Mouse (Mus musculus): Measurements from ENCODE around the gene Psmd13. TPM values are rescaled to one million over a fixed set of nuclear protein-coding genes. Genes with fewer than 3 reads are reported as not detected.
A peak's percentile ranks its signal among the peaks of the same experiment; 100 is the strongest.

The Psmd13 gene
- polyA plus RNA-seq, 1 experiment from 2014 or later: 187 TPM

DNA sequence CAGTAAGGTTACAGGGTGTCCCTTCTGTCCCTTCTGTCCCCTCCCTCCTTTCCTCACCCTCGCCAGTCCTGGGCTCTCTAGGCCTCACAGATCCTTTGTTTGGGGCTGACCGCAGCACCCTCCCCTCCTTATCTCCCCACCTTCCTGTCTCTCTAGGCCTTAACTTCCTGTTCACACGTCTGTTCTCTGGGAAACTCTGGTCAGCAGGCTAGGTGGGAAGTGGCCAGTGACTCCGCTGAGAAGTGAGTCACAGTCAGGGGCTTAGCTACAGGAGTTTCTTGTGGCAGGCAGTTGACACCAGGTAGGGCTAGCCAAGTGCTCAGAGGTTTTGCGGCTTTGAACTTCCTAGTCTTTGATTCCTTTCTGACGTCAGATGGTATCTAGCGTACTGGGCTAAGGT, 65.2 kb downstream of the Psmd13 start:
- WGBS: 31% methylated on average over 7 of the region's 7 CpGs
- Histone ChIP-seq H3K27me3 (replicated peaks) (no peaks in the 10 kb centered on the region), H3K36me3 (peaks cover 35% of the 10 kb centered on the region), H3K9ac (no peak overlapping the region), H3K27ac (ENCODE audit: poor library complexity, severe bottlenecking) (peak overlapping the region; percentile 43), H3K9me3 (replicated peaks) (no peaks in the 10 kb centered on the region), H3K4me3 (no peak overlapping the region), H3K4me1 (replicated peaks) (peaks cover 49% of the 10 kb centered on the region), H3K4me2 (no peak overlapping the region)
- ATAC-seq (ENCODE audit: insufficient number of reproducible peaks, low FRiP score): peak; percentile 60

- no peak overlapping the region for H3K9ac ChIP-seq
- no peak overlapping the region for H3K4me2 ChIP-seq
- no peak overlapping the region for H3K4me3 ChIP-seq
- H3K36me3 ChIP-seq: peaks cover 38% of the 10 kb centered on the region
- peak overlapping the region; percentile 49; the same call in 1 of the 2 replicates for H3K27ac ChIP-seq (ENCODE audit: poor library complexity, severe bottlenecking)
- 32% methylated on average over 8 of the region's 8 CpGs for WGBS
- no peaks in the 10 kb centered on the region for H3K27me3 ChIP-seq (replicated peaks)
- ATAC-seq (ENCODE audit: insufficient number of reproducible peaks, low FRiP score): no peak
- peaks cover 51% of the 10 kb centered on the region for H3K4me1 ChIP-seq (replicated peaks)
- no peaks in the 10 kb centered on the region for H3K9me3 ChIP-seq (replicated peaks)
Observed at GRCm38 (mm10) chr7:140948161-140948560, 66.4 kb downstream of the Psmd13 start.

Other genes with a start within 250 kb of the Psmd13 start
- gene Olfr53, start 235.5 kb upstream of the Psmd13 start, polyA plus RNA-seq (2016; fragmentation: Nextera tagmentation; extraction: Ambion mirVana): not detected in 2 replicates
- not detected in 2 replicates for gene Olfr539, start 222.0 kb upstream of the Psmd13 start, polyA plus RNA-seq (2016; fragmentation: Nextera tagmentation; extraction: Ambion mirVana)
- not detected in 2 replicates for gene Olfr45, start 200.0 kb upstream of the Psmd13 start, polyA plus RNA-seq (2016; fragmentation: Nextera tagmentation; extraction: Ambion mirVana)
- not detected in 2 replicates for gene Olfr541, start 184.7 kb upstream of the Psmd13 start, polyA plus RNA-seq (2016; fragmentation: Nextera tagmentation; extraction: Ambion mirVana)
- gene Cyp2e1, start 118.2 kb upstream of the Psmd13 start, polyA plus RNA-seq (2016; fragmentation: Nextera tagmentation; extraction: Ambion mirVana): not detected in 2 replicates
- 0.13 and 0.31 TPM in 2 replicates for gene Syce1, start 94.1 kb upstream of the Psmd13 start, polyA plus RNA-seq (2016; fragmentation: Nextera tagmentation; extraction: Ambion mirVana)
- gene Zfp941, start 59.8 kb upstream of the Psmd13 start, polyA plus RNA-seq (2016; fragmentation: Nextera tagmentation; extraction: Ambion mirVana): 0.95 and 0.96 TPM in 2 replicates
- gene Urah, start 47.0 kb upstream of the Psmd13 start, polyA plus RNA-seq (2016; fragmentation: Nextera tagmentation; extraction: Ambion mirVana): 0.55 TPM in 1 of 2 replicates, not detected in the other
- not detected in 2 replicates for gene Scgb1c1, start 36.4 kb upstream of the Psmd13 start, polyA plus RNA-seq (2016; fragmentation: Nextera tagmentation; extraction: Ambion mirVana)
- gene Odf3, start 34.2 kb upstream of the Psmd13 start, polyA plus RNA-seq (2016; fragmentation: Nextera tagmentation; extraction: Ambion mirVana): not detected in 2 replicates
- gene Gm45785, start 25.6 kb upstream of the Psmd13 start, polyA plus RNA-seq (2016; fragmentation: Nextera tagmentation; extraction: Ambion mirVana): not detected in 2 replicates
- 42.7 and 48.0 TPM in 2 replicates for gene Ric8a, start 25.0 kb upstream of the Psmd13 start, polyA plus RNA-seq (2016; fragmentation: Nextera tagmentation; extraction: Ambion mirVana)
- 27.7 and 29.3 TPM in 2 replicates for gene Bet1l, start 24.4 kb upstream of the Psmd13 start, polyA plus RNA-seq (2016; fragmentation: Nextera tagmentation; extraction: Ambion mirVana)
- 40.9 and 41.6 TPM in 2 replicates for gene Sirt3, start 341 bp downstream of the Psmd13 start, polyA plus RNA-seq (2016; fragmentation: Nextera tagmentation; extraction: Ambion mirVana)
- 93.0 and 102 TPM in 2 replicates for gene Cox8b, start 18.5 kb downstream of the Psmd13 start, polyA plus RNA-seq (2016; fragmentation: Nextera tagmentation; extraction: Ambion mirVana)
- 0.23 TPM in 1 of 2 replicates, not detected in the other for gene Nlrp6, start 38.9 kb downstream of the Psmd13 start, polyA plus RNA-seq (2016; fragmentation: Nextera tagmentation; extraction: Ambion mirVana)
- 13.7 and 13.9 TPM in 2 replicates for gene Pgghg, start 59.4 kb downstream of the Psmd13 start, polyA plus RNA-seq (2016; fragmentation: Nextera tagmentation; extraction: Ambion mirVana)
- gene Ifitm5, start 68.3 kb downstream of the Psmd13 start, polyA plus RNA-seq (2016; fragmentation: Nextera tagmentation; extraction: Ambion mirVana): 1.8 and 2.0 TPM in 2 replicates
- not detected in 2 replicates for gene Gm45717, start 74.0 kb downstream of the Psmd13 start, polyA plus RNA-seq (2016; fragmentation: Nextera tagmentation; extraction: Ambion mirVana)
- 442 and 446 TPM in 2 replicates for gene Ifitm2, start 74.0 kb downstream of the Psmd13 start, polyA plus RNA-seq (2016; fragmentation: Nextera tagmentation; extraction: Ambion mirVana)
- gene Ifitm1, start 85.3 kb downstream of the Psmd13 start, polyA plus RNA-seq (2016; fragmentation: Nextera tagmentation; extraction: Ambion mirVana): 3.0 and 3.1 TPM in 2 replicates
- 41.8 and 41.9 TPM in 2 replicates for gene Ifitm3, start 128.8 kb downstream of the Psmd13 start, polyA plus RNA-seq (2016; fragmentation: Nextera tagmentation; extraction: Ambion mirVana)
- not detected in 2 replicates for gene Ifitm6, start 136.0 kb downstream of the Psmd13 start, polyA plus RNA-seq (2016; fragmentation: Nextera tagmentation; extraction: Ambion mirVana)
- not detected in 2 replicates for gene Gm17387, start 147.2 kb downstream of the Psmd13 start, polyA plus RNA-seq (2016; fragmentation: Nextera tagmentation; extraction: Ambion mirVana)
- gene B4galnt4, start 179.1 kb downstream of the Psmd13 start, polyA plus RNA-seq (2016; fragmentation: Nextera tagmentation; extraction: Ambion mirVana): 2.0 and 2.5 TPM in 2 replicates
- 0.41 and 0.50 TPM in 2 replicates for gene Pkp3, start 196.2 kb downstream of the Psmd13 start, polyA plus RNA-seq (2016; fragmentation: Nextera tagmentation; extraction: Ambion mirVana)
- gene Sigirr, start 218.6 kb downstream of the Psmd13 start, polyA plus RNA-seq (2016; fragmentation: Nextera tagmentation; extraction: Ambion mirVana): 2.2 and 2.9 TPM in 2 replicates
- 0.09 and 0.30 TPM in 2 replicates for gene Ano9, start 235.8 kb downstream of the Psmd13 start, polyA plus RNA-seq (2016; fragmentation: Nextera tagmentation; extraction: Ambion mirVana)
- gene Ptdss2, start 240.4 kb downstream of the Psmd13 start, polyA plus RNA-seq (2016; fragmentation: Nextera tagmentation; extraction: Ambion mirVana): 58.0 and 65.9 TPM in 2 replicates

Data from heart, embryonic 12.5 days (tissue).